Mouse (Mus musculus): Measurements from ENCODE around the gene Cog5.

Gene Cog5

GRCm38 (mm10) chr12:31824831-31825230 lies 170.2 kb downstream of the Cog5 start:
- no peak for DNase-seq

- DNase-seq, result no peak
These were observed 171.2 kb downstream of the Cog5 start for GRCm38 (mm10) chr12:31825821-31826220.

GRCm38 (mm10) chr12:31826476-31826875 lies 171.8 kb downstream of the Cog5 start:
- no peak for DNase-seq

- no peak for DNase-seq
These were observed 180.8 kb downstream of the Cog5 start for GRCm38 (mm10) chr12:31835480-31835879.

GRCm38 (mm10) chr12:31836211-31836610 lies 181.5 kb downstream of the Cog5 start:
- no peak for DNase-seq

GRCm38 (mm10) chr12:31838521-31838920 lies 183.9 kb downstream of the Cog5 start:
- DNase-seq, result no peak

GRCm38 (mm10) chr12:31839249-31839648 lies 184.6 kb downstream of the Cog5 start:
- DNase-seq, result no peak

GRCm38 (mm10) chr12:31846077-31846476 lies 191.4 kb downstream of the Cog5 start:
- no peak for DNase-seq

- no peak for DNase-seq
These were observed 194.2 kb downstream of the Cog5 start for GRCm38 (mm10) chr12:31848630-31849415.

GRCm38 (mm10) chr12:31849601-31850000 lies 194.9 kb downstream of the Cog5 start:
- DNase-seq, result no peak

- DNase-seq, result no peak
These were observed 199.4 kb downstream of the Cog5 start for GRCm38 (mm10) chr12:31854039-31854438.

GRCm38 (mm10) chr12:31854817-31855216 lies 200.1 kb downstream of the Cog5 start:
- DNase-seq, result no peak

- no peak for DNase-seq
These were observed 203.1 kb downstream of the Cog5 start for GRCm38 (mm10) chr12:31857784-31858183.

- no peak for DNase-seq
These were observed 208.2 kb downstream of the Cog5 start for GRCm38 (mm10) chr12:31862668-31863538.

GRCm38 (mm10) chr12:31876775-31877174 lies 222.1 kb downstream of the Cog5 start:
- DNase-seq, result no peak

GRCm38 (mm10) chr12:31882736-31883135 lies 228.1 kb downstream of the Cog5 start:
- no peak for DNase-seq

GRCm38 (mm10) chr12:31884365-31884764 lies 229.7 kb downstream of the Cog5 start:
- DNase-seq, result no peak

GRCm38 (mm10) chr12:31885084-31885483 lies 230.4 kb downstream of the Cog5 start:
- DNase-seq, result no peak

GRCm38 (mm10) chr12:31885844-31886606 lies 231.4 kb downstream of the Cog5 start:
- no peak for DNase-seq

GRCm38 (mm10) chr12:31890685-31891084 lies 236.0 kb downstream of the Cog5 start:
- no peak for DNase-seq

GRCm38 (mm10) chr12:31892079-31892478 lies 237.4 kb downstream of the Cog5 start:
- no peak for DNase-seq

GRCm38 (mm10) chr12:31892771-31893170 lies 238.1 kb downstream of the Cog5 start:
- DNase-seq, result no peak

- no peak for DNase-seq
These were observed 240.5 kb downstream of the Cog5 start for GRCm38 (mm10) chr12:31895095-31895734.

Measured in thymus, adult 18-20 months (tissue).